Mouse (Mus musculus) frontal cortex, adult 2 months (tissue): ENCODE measurements around the gene Enox1. TPM values are rescaled to one million over a fixed set of nuclear protein-coding genes. Genes with fewer than 3 reads are reported as not detected.

Source experiments
- DNase-seq, 2 experiments: peaks; one replicate each; pipeline ENCODE4 v3.0.0; 2022; ENCODE audit warnings: low spot score in 1 of 2; ENCODE audit errors: extremely low spot score in 1 of 2
- polyA plus RNA-seq: library from polyadenylated mRNA; depleted of rRNA; stranded (reverse); fragments of >200 nt; gene quantifications from 2 replicates; pipeline ENCODE4 v1.2.3, GENCODE M21; 2012

Enox1 gene
- polyA plus RNA-seq, 1 experiment, result 23.8 TPM

DNA sequence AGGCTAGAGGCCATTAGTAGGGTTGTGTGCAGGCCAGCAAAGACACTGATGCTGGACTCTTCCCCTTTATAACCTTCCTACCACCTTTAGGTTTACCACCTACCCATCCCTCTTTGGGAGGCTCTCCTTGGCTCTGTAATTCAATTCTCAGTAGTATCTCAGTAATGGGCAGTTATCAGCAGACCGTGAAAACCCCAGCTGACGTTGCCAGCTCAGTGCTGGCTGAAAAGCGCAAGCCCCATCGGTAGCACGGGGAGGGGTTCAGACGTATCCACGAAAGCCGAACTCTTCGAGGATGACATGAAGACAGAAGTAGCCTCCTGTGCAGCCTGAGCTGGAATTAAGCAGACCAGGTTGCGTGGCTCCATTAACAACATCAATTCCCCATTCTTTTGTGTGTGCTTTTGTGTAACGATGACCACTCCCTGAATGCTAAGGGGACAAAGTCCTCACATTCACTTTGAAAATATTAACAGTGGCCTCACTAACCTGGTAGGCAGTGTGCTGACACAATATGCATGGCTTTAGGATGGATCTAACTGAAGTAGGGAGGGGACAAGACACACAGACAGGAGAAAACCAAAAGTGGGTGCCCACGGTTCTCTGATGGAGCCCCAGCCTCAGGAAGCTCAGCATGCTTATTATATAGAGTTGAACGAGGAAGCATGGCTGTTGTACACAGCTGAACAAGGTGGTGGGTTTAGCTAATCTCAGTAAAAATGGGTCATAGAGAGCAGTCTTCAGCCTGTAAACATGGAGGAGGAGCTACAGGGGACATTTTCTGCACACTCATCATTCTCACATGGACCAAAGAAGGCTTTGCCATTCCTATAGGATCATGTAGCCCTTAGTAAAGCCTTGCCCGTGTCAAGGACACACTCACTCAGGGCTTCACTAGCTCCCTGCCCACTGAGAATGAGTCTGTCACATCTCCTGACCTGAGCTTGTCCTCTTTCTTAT lies 439.9 kb downstream of the Enox1 start:
- no peak for DNase-seq

- no peak for DNase-seq
Measured at GRCm38 (mm10) chr14:77599016-77599704, 442.6 kb downstream of the Enox1 start.

DNA sequence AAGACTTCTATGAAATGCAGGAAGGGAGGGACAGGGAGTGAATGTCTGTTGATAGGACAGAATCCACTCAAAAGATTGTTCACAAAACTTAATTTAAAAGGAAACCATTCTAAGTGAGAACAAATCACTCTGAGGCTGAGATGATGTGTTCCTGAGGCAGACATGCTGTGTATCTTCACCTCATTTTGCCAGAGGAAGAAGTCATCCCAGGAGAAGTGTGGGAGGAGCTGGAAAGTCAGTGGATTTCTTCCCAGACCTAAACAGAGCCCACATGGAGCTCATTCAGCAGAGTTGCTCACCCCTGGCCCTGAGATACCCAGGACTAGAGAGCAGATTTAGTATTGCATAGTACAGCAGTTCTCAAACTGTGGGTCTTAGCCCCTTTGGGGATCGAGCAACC lies 444.2 kb downstream of the Enox1 start:
- peak in 1 of 2 experiments; percentile 61 for DNase-seq

DNA sequence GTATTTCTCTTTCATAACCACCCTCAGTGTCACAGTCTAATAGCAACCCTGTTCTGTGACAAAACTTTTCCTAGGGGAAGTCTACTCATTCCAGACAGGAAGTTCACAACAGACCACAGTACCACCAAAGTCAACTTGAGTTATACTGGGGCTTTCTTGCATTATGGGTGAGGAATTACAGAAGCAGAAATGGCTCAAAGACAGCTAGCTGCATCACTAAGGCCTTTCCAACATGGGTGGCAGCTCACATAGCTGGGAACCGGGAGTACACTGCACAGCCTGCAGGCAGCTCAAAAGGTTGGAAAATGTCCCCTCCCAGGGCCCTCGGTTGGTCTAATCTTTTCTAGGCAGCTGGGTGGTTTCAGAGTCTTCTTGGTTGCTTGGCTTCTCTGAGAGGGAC lies 444.9 kb downstream of the Enox1 start:
- DNase-seq, result no peak

DNA sequence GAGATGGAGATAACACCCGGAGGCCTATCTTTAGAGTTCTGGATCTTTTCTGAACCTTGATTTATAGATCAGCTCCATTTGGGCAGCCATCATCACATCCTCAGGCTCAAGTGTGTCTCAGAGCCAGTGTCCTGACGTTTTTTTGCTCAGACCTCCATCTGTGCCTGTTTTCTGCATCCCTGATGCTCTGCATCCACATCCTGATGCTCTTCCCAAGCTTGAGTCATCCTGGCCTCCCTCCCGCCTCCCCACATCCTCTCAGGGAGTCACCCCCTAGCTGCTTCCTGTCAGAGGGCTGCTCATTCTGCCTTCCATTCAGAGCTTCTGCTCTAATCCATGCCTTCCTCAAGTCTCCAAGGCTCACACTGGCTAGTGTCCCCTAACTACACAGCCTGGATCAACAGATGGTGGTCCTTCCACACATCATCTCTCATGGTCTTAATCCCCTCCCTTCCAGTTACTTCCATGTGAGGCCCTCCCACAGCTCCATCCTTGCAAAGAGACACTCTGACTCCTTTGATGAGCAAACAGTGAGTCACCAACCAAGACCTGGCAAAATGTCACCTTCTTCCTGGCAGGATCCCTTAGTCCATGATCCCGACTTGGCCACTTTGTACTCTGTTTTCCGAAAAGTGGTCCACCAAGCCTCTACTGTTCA lies 451.7 kb downstream of the Enox1 start:
- peak; percentile 26 to 67 for DNase-seq

- no peak for DNase-seq
Measured at GRCm38 (mm10) chr14:77615201-77615600, 458.6 kb downstream of the Enox1 start.

DNA sequence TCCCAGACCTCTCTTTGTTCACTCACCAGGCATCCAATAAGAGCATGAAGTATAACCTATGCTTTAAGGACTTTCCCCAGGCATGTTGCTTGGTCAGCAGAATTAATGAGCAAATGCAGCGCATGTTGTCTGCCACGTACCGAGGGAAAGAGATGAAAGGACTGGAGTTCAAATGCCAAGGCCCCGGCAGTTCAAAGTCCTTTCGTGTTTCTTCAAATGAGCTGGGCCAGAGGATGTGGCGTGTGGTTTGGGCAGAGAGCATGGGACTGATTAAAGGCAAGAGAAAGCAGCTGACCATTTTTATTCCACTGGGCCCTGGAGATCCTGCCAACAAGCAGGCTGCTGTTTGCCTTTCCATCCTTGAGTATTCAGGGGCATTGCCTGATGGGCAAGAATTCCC lies 460.7 kb downstream of the Enox1 start:
- no peak for DNase-seq

DNA sequence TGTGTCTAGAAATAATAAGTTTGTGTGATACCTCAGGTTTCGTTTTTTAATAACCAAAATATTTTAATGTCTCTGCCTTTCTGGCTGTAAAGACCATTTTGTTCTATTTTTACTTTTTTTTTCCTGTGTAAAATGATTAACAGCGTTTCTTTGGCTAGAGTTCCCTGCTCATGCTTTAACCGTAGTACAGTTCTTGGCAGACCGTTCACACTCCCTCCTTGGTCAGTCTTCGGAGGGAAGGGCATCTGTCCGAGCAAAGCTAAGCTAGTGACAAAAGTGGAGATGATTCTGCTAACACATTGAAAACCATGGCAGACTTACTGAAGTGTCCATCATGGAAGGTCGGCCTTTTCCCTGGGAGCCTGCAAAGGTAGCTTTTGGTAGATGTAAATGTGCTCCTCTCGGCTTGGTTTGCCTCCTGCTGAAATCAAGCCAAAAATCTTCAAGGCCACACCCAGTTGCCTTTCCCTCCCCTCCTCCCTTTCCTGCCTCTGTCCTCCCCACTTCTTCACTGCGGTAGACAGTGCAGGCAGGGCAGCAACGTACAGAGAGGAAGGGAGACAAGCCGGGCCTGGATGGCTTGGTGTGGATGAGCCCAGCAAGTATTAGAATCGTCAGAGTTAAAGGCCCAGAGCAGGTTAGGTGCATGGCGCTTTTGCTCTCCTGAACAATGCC lies 461.7 kb downstream of the Enox1 start:
- no peak for DNase-seq

DNA sequence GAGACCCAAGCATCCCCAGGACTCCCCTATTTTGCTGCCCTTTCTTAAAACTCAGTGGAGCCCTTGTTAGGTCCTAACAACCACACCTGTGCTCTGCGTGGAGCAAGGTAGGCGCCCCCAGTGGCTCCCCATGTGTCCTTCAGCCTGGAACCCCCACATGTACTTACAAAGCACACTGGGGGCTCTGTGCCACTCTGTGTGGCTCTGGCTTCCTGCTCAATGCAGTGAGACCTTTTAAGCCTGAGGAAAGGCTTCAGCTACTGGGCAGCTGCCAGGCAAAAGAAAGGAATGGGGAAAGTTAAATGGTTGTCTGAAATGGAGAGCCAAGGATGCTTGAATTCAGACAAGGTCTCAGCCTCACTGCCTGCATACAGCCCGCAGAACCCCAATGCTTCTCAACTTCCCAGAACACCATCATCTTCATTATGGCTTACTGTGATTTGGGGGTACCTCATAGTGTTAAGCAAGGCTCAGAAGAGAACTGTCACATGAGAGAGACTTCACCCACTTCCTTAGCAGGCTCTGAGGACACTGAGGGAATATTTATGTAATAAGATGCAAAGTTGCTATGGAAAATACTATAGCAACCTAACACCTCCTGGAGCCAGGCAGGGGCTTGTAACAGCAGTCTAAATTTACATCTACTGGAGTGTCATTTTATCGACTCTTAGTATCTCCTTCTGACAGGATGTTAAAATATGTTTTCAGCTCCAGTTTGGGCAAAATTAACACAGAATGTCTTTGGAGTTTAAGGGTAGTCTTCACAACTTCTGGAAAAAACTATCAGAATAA lies 465.1 kb downstream of the Enox1 start:
- DNase-seq, result peak; percentile 52 to 75

- DNase-seq, result no peak
Measured at GRCm38 (mm10) chr14:77626557-77627507, 470.3 kb downstream of the Enox1 start.

DNA sequence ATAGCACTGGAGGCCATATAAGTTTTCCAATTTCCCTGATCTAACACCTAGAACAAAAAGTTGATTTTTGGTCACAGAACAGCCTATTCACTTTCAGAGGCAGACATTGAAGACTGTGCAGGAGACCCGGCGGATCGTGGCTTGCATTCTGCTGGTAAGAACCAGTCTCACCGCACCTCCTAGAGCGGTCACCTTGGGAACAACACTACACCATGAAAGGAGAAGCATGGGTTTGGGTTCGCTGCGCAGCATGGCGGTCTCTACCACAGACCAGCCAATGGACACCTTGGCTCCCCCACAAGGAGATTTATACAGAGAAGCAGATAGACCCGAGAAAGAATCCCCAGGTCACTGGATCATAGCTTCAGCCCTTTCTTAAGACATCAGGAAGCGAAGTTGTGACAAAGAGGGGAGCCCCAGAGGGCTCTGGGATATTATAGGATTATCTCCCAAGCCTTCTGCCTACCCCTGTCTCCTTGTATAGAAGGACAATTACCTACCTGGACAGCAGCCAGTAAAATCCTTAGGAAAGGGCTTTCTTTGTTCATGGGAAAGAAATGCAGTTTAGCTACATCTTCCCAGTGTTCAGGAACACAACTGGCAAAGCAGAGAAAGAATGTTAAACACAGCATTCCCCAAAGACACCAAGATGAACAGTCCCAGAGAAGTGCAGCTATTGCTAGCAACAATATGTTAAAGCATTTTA lies 476.1 kb downstream of the Enox1 start:
- DNase-seq, result no peak

DNA sequence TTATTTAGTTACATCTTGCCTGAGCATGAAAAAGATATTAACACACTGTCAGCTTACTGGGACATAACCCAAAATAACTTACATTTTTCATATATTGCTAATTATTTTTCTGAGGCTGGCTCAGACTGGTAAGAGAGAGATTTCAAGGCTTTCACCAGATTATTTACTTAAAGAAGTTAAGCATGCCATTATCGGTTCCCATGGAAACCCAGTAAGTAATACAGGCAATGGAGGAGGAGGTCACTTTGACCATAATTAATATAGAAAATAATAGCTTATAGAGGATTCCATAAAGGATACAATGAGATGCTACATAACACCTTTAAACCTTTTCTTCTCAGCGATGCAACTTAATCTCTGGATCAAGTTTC lies 476.6 kb downstream of the Enox1 start:
- no peak for DNase-seq

DNA sequence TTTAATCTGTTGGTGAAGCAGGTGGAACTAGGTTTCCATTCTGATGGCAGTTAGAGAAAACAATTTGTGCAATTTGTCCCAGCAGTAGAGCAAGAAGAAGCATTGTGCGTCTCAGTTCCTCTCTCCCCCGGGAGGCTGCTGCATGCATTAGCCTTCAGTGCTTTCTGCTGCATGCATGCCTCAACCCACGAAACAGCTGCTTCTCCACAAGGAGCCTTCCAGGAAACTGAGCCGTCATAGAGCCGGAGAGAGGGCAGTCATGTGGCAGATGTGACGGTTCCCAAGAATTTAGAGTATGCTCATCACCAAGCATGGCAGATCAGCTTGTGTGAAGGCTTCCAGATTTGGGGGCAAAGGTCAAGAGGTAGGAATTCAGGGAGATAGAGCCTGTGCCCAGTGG lies 480.4 kb downstream of the Enox1 start:
- peak; percentile 47 to 76 for DNase-seq

GRCm38 (mm10) chr14:77638148-77638547 lies 481.6 kb downstream of the Enox1 start:
- no peak for DNase-seq

- no peak for DNase-seq
Measured at GRCm38 (mm10) chr14:77638616-77639015, 482.1 kb downstream of the Enox1 start.

- no peak for DNase-seq
Measured at GRCm38 (mm10) chr14:77639586-77639985, 483.0 kb downstream of the Enox1 start.

DNA sequence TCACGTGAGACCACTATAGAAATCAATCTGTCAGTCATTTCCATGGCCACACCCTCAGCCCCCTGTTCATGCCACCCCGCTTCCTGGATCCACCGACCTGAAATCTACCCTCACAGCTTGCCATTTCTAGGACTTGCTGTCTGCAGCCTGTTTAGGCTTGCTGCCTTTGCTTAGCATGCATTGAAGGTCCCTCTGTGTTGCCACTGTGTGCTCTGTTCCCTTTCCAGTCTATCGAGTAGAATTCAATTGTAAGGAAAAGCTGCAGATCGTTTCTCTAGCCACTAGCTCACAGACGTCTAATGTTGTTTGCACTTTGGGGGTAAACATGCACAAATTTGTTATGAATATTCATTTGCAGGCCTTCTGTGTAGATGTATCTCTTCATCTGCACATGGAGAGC lies 485.8 kb downstream of the Enox1 start:
- no peak for DNase-seq

- no peak for DNase-seq
Measured at GRCm38 (mm10) chr14:77646196-77646595, 489.6 kb downstream of the Enox1 start.
